ENCODE assay signal across 7 mouse cellular contexts in the genomic region with DNA sequence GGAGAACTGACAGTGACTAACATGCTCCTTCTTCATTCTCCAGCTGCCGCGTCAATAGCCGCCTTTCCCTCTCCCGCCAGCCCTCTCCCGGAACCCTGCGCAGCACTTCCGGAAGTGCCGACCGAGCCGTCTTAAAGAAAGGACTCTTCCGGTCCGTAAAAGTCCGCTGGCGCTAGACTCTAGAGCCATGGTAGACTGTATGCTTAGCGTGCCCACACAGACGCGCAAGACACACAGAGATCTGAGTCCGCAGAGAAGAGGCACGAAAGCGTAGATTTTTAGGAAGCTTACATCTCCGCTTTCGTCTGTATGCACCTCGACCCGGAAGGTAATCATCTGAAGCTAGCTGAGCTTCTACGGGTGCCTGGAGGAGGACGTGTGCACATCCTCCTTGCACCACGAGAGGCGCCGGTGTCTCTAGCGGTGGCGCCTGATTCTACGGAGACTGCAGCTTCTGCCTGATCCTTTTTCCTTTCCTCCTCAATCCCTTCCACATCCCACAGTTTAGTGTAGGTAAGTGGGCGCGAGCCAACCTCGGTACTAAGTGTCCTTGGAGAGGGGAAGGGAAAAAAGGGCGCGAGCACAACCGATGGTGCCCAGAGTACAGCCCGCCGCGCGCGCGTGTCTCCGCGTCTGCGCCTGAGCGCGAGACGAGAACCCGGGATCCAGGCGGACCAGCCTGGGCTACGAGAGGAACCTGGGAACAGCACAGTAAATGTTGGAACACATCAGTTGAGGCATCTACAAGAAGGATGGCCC. TPM values are rescaled to one million over a fixed set of nuclear protein-coding genes. Genes with fewer than 3 reads are reported as not detected.
A peak's percentile ranks its signal among the peaks of the same experiment; 100 is the strongest.
DNase-seq lines count a peak whose midpoint lies in the region; ATAC-seq and TF ChIP-seq lines count a peak whose summit lies in the region.

A gene (plus strand): TSS at position 147 of the 759 bp plus-strand sequence.
A gene (minus strand): TSS at position 292 of the 759 bp plus-strand sequence.

- peaks cover 45% of the 10 kb centered on the region for H3K36me3 ChIP-seq in embryonic facial prominence, embryonic 10.5 days (replicated peaks)
- peaks cover 21% of the 10 kb centered on the region for H3K36me3 ChIP-seq in intestine, postnatal 0 days (ENCODE audit: control insufficient read depth, insufficient read depth)
- H3K36me3 ChIP-seq in midbrain, embryonic 12.5 days = peaks cover 27% of the 10 kb centered on the region
- peaks cover 12% of the 10 kb centered on the region for H3K36me3 ChIP-seq in small intestine, adult 2 months (ENCODE audit: control insufficient read depth, insufficient read depth, low read length)

- TF ChIP-seq POLR2A in small intestine, adult 2 months (IDR thresholded peaks at IDR 0.05; ENCODE audit: low read depth, low read length) = peak; percentile 69; the same call in 1 of the 2 replicates

- no peaks in the 10 kb centered on the region for H3K27me3 ChIP-seq in embryonic facial prominence, embryonic 10.5 days (replicated peaks; ENCODE audit: low read depth, poor library complexity, severe bottlenecking)
- H3K27me3 ChIP-seq in intestine, postnatal 0 days (replicated peaks; ENCODE audit: control insufficient read depth, insufficient read depth, low read length) = no peaks in the 10 kb centered on the region
- no peaks in the 10 kb centered on the region for H3K27me3 ChIP-seq in midbrain, embryonic 12.5 days
- no peaks in the 10 kb centered on the region for H3K27me3 ChIP-seq in small intestine, adult 2 months (ENCODE audit: control insufficient read depth, insufficient read depth, low read length)

- peak within 1 kb of the TSS; percentile 76 for H3K4me2 ChIP-seq in intestine, postnatal 0 days (replicated peaks; ENCODE audit: low read depth)
- H3K4me2 ChIP-seq in midbrain, embryonic 12.5 days (replicated peaks) = peak within 1 kb of the TSS; percentile 77

- peak; percentile 89 for TF ChIP-seq CTCF in intestine, postnatal 0 days (IDR thresholded peaks at IDR 0.05; ENCODE audit: low read depth)
- peak; percentile 68 for TF ChIP-seq CTCF in small intestine, adult 2 months (IDR thresholded peaks at IDR 0.05; ENCODE audit: extremely low read depth, insufficient read length, insufficient replicate concordance, low read depth, low read length)

- peak within 1 kb of the TSS; percentile 90 for H3K27ac ChIP-seq in embryonic facial prominence, embryonic 10.5 days (replicated peaks)
- peak within 1 kb of the TSS; percentile 84 for H3K27ac ChIP-seq in intestine, postnatal 0 days (ENCODE audit: low read depth, low read length)
- peak within 1 kb of the TSS; percentile 89 for H3K27ac ChIP-seq in midbrain, embryonic 12.5 days (replicated peaks)
- H3K27ac ChIP-seq in small intestine, adult 2 months (ENCODE audit: insufficient read depth, low read depth, low read length) = peak within 1 kb of the TSS; percentile 76

- peak; percentile 95 for ATAC-seq in intestine, postnatal 0 days
- ATAC-seq in midbrain, embryonic 12.5 days (ENCODE audit: low FRiP score, low read depth) = peak; percentile 94

- peak within 1 kb of the TSS; percentile 87 for H3K4me3 ChIP-seq in embryonic facial prominence, embryonic 10.5 days
- H3K4me3 ChIP-seq in intestine, postnatal 0 days (ENCODE audit: low read depth, low read length) = peak within 1 kb of the TSS; percentile 83
- H3K4me3 ChIP-seq in midbrain, embryonic 12.5 days = peak within 1 kb of the TSS; percentile 78
- peak within 1 kb of the TSS; percentile 92 for H3K4me3 ChIP-seq in small intestine, adult 2 months (ENCODE audit: low read depth, low read length)

- DNase-seq in adrenal gland, postnatal 10 days = peak; percentile 88
- peak; percentile 89 for DNase-seq in embryonic facial prominence, embryonic 10.5 days (ENCODE audit: low spot score)
- DNase-seq in gonadal fat pad, adult 2 months (ENCODE audit: low read depth) = peak; percentile 78
- DNase-seq in left cerebral cortex, postnatal 4 days = peak; percentile 90

- H3K9ac ChIP-seq in intestine, postnatal 0 days (ENCODE audit: low read depth, low read length) = peak within 1 kb of the TSS; percentile 86
- peak within 1 kb of the TSS; percentile 77 for H3K9ac ChIP-seq in midbrain, embryonic 12.5 days (replicated peaks)

- peaks cover 18% of the 10 kb centered on the region for H3K4me1 ChIP-seq in embryonic facial prominence, embryonic 10.5 days
- H3K4me1 ChIP-seq in intestine, postnatal 0 days (replicated peaks; ENCODE audit: control insufficient read depth, insufficient read depth, low read length) = no peaks in the 10 kb centered on the region; the same call in 1 of the 2 replicates
- peaks cover 15% of the 10 kb centered on the region for H3K4me1 ChIP-seq in midbrain, embryonic 12.5 days
- H3K4me1 ChIP-seq in small intestine, adult 2 months (ENCODE audit: control insufficient read depth, insufficient read depth, insufficient read length, low read length) = no peaks in the 10 kb centered on the region; the same call in 1 of the 2 replicates

- intact Hi-C loops in left cerebral cortex, postnatal 4 days (cut with DNase I) = no loop called here

- WGBS in embryonic facial prominence, embryonic 10.5 days = under 1% methylated on average over 53 of the region's 53 CpGs
- under 1% methylated on average over 53 of the region's 53 CpGs for WGBS in intestine, postnatal 0 days
- WGBS in midbrain, embryonic 12.5 days = under 1% methylated on average over 53 of the region's 53 CpGs
- WGBS in small intestine, adult 2 months = under 1% methylated on average over 53 of the region's 53 CpGs

- no peaks in the 10 kb centered on the region for H3K9me3 ChIP-seq in embryonic facial prominence, embryonic 10.5 days
- no peaks in the 10 kb centered on the region for H3K9me3 ChIP-seq in intestine, postnatal 0 days (ENCODE audit: control insufficient read depth)
- no peaks in the 10 kb centered on the region for H3K9me3 ChIP-seq in midbrain, embryonic 12.5 days

RNA-seq across cellular contexts. Expression of the first gene that starts in this region (rescaled TPM):
- 10 to 100 TPM; 33.9 to 40.2 TPM for total RNA-seq in adrenal gland, postnatal 10 days (2021)
- polyA plus RNA-seq in embryonic facial prominence, embryonic 10.5 days (2016; fragmentation: Nextera tagmentation; extraction: Ambion mirVana) = 119 and 125 TPM in 2 replicates
- polyA plus RNA-seq in gonadal fat pad, adult 2 months (2012; rRNA removed) = 13.8 and 19.5 TPM in 2 replicates
- 22.9 and 24.1 TPM in 2 replicates for polyA plus RNA-seq in intestine, postnatal 0 days (2015; fragmentation: Nextera tagmentation; extraction: Ambion mirVana)
- total RNA-seq in left cerebral cortex, postnatal 4 days (2021) = 10 to 100 TPM; 14.4 to 15.4 TPM
- 71.0 and 73.9 TPM in 2 replicates for polyA plus RNA-seq in midbrain, embryonic 12.5 days (2016; fragmentation: Nextera tagmentation; extraction: Ambion mirVana)
- polyA plus RNA-seq in small intestine, adult 2 months (2012; rRNA removed) = 5.3 and 9.4 TPM in 2 replicates

RNA-seq across cellular contexts. Expression of the second gene that starts in this region (rescaled TPM):
- 100 to 1,000 TPM; 127 to 134 TPM for total RNA-seq in adrenal gland, postnatal 10 days (2021)
- 410 and 430 TPM in 2 replicates for polyA plus RNA-seq in embryonic facial prominence, embryonic 10.5 days (2016; fragmentation: Nextera tagmentation; extraction: Ambion mirVana)
- 122 and 134 TPM in 2 replicates for polyA plus RNA-seq in gonadal fat pad, adult 2 months (2012; rRNA removed)
- polyA plus RNA-seq in intestine, postnatal 0 days (2015; fragmentation: Nextera tagmentation; extraction: Ambion mirVana) = 126 and 129 TPM in 2 replicates
- 100 to 1,000 TPM; 137 to 148 TPM for total RNA-seq in left cerebral cortex, postnatal 4 days (2021)
- polyA plus RNA-seq in midbrain, embryonic 12.5 days (2016; fragmentation: Nextera tagmentation; extraction: Ambion mirVana) = 348 and 349 TPM in 2 replicates
- polyA plus RNA-seq in small intestine, adult 2 months (2012; rRNA removed) = 21.4 and 39.4 TPM in 2 replicates

Comparison
In these comparisons a context has a peak if more than half of its experiments do, and no peak if none do; other contexts are left out.
1. Peak in every context shown above with its lines: DNase-seq, ATAC-seq, H3K4me3 ChIP-seq and H3K27ac ChIP-seq.